Mouse (Mus musculus): Measurements from ENCODE around the gene Rabgap1l.

GRCm38 (mm10) chr1:160260605-160261004 is 532.4 kb downstream of the Rabgap1l start:
- no peak for TF ChIP-seq CTCF (IDR thresholded peaks at IDR 0.05; ENCODE audit: low read depth, low read length)
- TF ChIP-seq POLR2AphosphoS5 (IDR thresholded peaks at IDR 0.05; ENCODE audit: insufficient replicate concordance, low read depth, low read length), result no peak
- no peak for TF ChIP-seq GATA1 (IDR thresholded peaks at IDR 0.05; ENCODE audit: borderline replicate concordance, low read length)
- no peak for TF ChIP-seq TAL1 (conservative IDR thresholded peaks at IDR 0.05; ENCODE audit: low read depth, low read length)
- TF ChIP-seq GATA2 (IDR thresholded peaks at IDR 0.05; ENCODE audit: borderline replicate concordance, low read depth, low read length), result no peak

Data from G1E (cell line).